Mouse (Mus musculus) frontal cortex, postnatal 14 days (tissue): ENCODE measurements around the gene Rab21.

Experiments used
- DNase-seq, 2 experiments: peaks; one replicate each; pipeline ENCODE4 v3.0.0; 2022; ENCODE audit warnings: low spot score in 2 of 2

Rab21 gene

GRCm38 (mm10) chr10:115315473-115316171 is at the start of gene Rab21:
Gene Rab21 (minus strand): TSS chr10:115315594.
- DNase-seq: peak; percentile 91 to 98

- no peak for DNase-seq
Measured at GRCm38 (mm10) chr10:115363151-115363550, 47.8 kb upstream of the Rab21 start.

GRCm38 (mm10) chr10:115362623-115362964 is 47.2 kb upstream of the Rab21 start:
- DNase-seq: no peak

- peak; percentile 90 to 92 for DNase-seq
Measured at GRCm38 (mm10) chr10:115361840-115362622, 46.6 kb upstream of the Rab21 start, which contains the start of gene Tmem19. Gene Tmem19 (minus strand): TSS chr10:115362501.

GRCm38 (mm10) chr10:115359066-115359465 is 43.7 kb upstream of the Rab21 start:
- no peak for DNase-seq

GRCm38 (mm10) chr10:115358216-115358919 is 43.0 kb upstream of the Rab21 start:
- DNase-seq: no peak

- no peak for DNase-seq
Measured at GRCm38 (mm10) chr10:115356106-115356505, 40.7 kb upstream of the Rab21 start.

GRCm38 (mm10) chr10:115355016-115355415 is 39.6 kb upstream of the Rab21 start:
- DNase-seq: no peak

GRCm38 (mm10) chr10:115354553-115354952 is 39.2 kb upstream of the Rab21 start:
- DNase-seq: no peak

- DNase-seq: no peak
Measured at GRCm38 (mm10) chr10:115350810-115351397, 35.5 kb upstream of the Rab21 start.

- no peak for DNase-seq
Measured at GRCm38 (mm10) chr10:115349509-115349908, 34.1 kb upstream of the Rab21 start.

- no peak for DNase-seq
Measured at GRCm38 (mm10) chr10:115349029-115349428, 33.6 kb upstream of the Rab21 start.

- DNase-seq: no peak
Measured at GRCm38 (mm10) chr10:115348131-115348530, 32.7 kb upstream of the Rab21 start.

- no peak for DNase-seq
Measured at GRCm38 (mm10) chr10:115346444-115346843, 31.1 kb upstream of the Rab21 start.

- DNase-seq: no peak
Measured at GRCm38 (mm10) chr10:115342771-115343425, 27.5 kb upstream of the Rab21 start.

GRCm38 (mm10) chr10:115339820-115340328 is 24.5 kb upstream of the Rab21 start:
- DNase-seq: no peak

- DNase-seq: no peak
Measured at GRCm38 (mm10) chr10:115336901-115337300, 21.5 kb upstream of the Rab21 start.

- no peak for DNase-seq
Measured at GRCm38 (mm10) chr10:115333528-115333927, 18.1 kb upstream of the Rab21 start.

GRCm38 (mm10) chr10:115332997-115333396 is 17.6 kb upstream of the Rab21 start:
- DNase-seq: no peak

- no peak for DNase-seq
Measured at GRCm38 (mm10) chr10:115332420-115332952, 17.1 kb upstream of the Rab21 start.

- DNase-seq: no peak
Measured at GRCm38 (mm10) chr10:115329010-115329530, 13.7 kb upstream of the Rab21 start.
